Mouse (Mus musculus): ENCODE results near the gene 4933411K16Rik.
"Not testable (repeated sequence)": the region's sequence is repeated elsewhere in the genome, so short reads cannot be mapped to it uniquely, and the experiment has no call there.

Gene 4933411K16Rik

GRCm38 (mm10) chr19:42079006-42079405 lies 27.0 kb downstream of the 4933411K16Rik start:
- no peak for DNase-seq (ENCODE audit: low spot score in 2 of 2)

- DNase-seq (ENCODE audit: low spot score in 2 of 2): no peak
Measured at GRCm38 (mm10) chr19:42079950-42080349, 27.9 kb downstream of the 4933411K16Rik start.

- DNase-seq (ENCODE audit: low spot score in 2 of 2): no peak
Measured at GRCm38 (mm10) chr19:42080469-42080868, 28.4 kb downstream of the 4933411K16Rik start.

GRCm38 (mm10) chr19:42081613-42082012 lies 29.6 kb downstream of the 4933411K16Rik start:
- DNase-seq (ENCODE audit: low spot score in 2 of 2): not testable (repeated sequence)

- DNase-seq (ENCODE audit: low spot score in 2 of 2): no peak
Measured at GRCm38 (mm10) chr19:42085690-42086089, 33.6 kb downstream of the 4933411K16Rik start.

- peak; percentile 95 for DNase-seq (ENCODE audit: low spot score in 2 of 2)
Measured at GRCm38 (mm10) chr19:42086166-42086565, 34.1 kb downstream of the 4933411K16Rik start, which contains the start of gene Morn4. Gene Morn4, minus strand, starts transcription at chr19:42086357.

GRCm38 (mm10) chr19:42089103-42089747 lies 37.2 kb downstream of the 4933411K16Rik start:
- DNase-seq (ENCODE audit: low spot score in 2 of 2): peak; percentile 43

- peak; percentile 100 for DNase-seq (ENCODE audit: low spot score in 2 of 2)
Measured at GRCm38 (mm10) chr19:42089748-42090595, 37.9 kb downstream of the 4933411K16Rik start, which contains the start of gene Pi4k2a. Gene Pi4k2a, plus strand, starts transcription at chr19:42090470.

GRCm38 (mm10) chr19:42090637-42091141 lies 38.6 kb downstream of the 4933411K16Rik start:
- DNase-seq (ENCODE audit: low spot score in 2 of 2): peak in 1 of 2 experiments; percentile 13

GRCm38 (mm10) chr19:42099406-42099805 lies 47.4 kb downstream of the 4933411K16Rik start:
- DNase-seq (ENCODE audit: low spot score in 2 of 2): no peak

Data from right cerebral cortex, adult 2 months (tissue).